Mouse (Mus musculus): ENCODE data around the gene Duox2.

GRCm38 (mm10) chr2:122347257-122347656 is 49.0 kb upstream of the Duox2 start:
- TF ChIP-seq POLR2A (IDR thresholded peaks at IDR 0.05; ENCODE audit: borderline replicate concordance, insufficient read depth, low read length) (peak; percentile 19; the same call in 1 of the 2 replicates), CTCF (IDR thresholded peaks at IDR 0.05; ENCODE audit: borderline replicate concordance, insufficient read depth, low read depth, low read length) (no peak)
